Mouse (Mus musculus) thymus, postnatal 10 days (tissue): ENCODE data around the gene Fam83e.

Experiments
- DNase-seq, 2 experiments: peaks; one replicate each; pipeline ENCODE4 v3.0.0; 2021; ENCODE audit warnings: low spot score in 2 of 2

The Fam83e gene

GRCm38 (mm10) chr7:45720413-45721233, at the start of gene Fam83e:
Gene Fam83e (plus strand): TSS chr7:45721212.
- peak in 1 of 2 experiments; percentile 11 for DNase-seq

- no peak for DNase-seq
Observed at GRCm38 (mm10) chr7:45677627-45678295, 43.3 kb upstream of the Fam83e start.

GRCm38 (mm10) chr7:45678513-45678912, 42.5 kb upstream of the Fam83e start:
- DNase-seq: no peak

GRCm38 (mm10) chr7:45679966-45680621, 40.9 kb upstream of the Fam83e start:
- no peak for DNase-seq

- DNase-seq: no peak
Observed at GRCm38 (mm10) chr7:45681046-45681736, 39.8 kb upstream of the Fam83e start.

GRCm38 (mm10) chr7:45682144-45683126, 38.6 kb upstream of the Fam83e start:
- DNase-seq: peak; percentile 78 to 93

- peak in 1 of 2 experiments; percentile 13 for DNase-seq
Observed at GRCm38 (mm10) chr7:45683396-45684050, 37.5 kb upstream of the Fam83e start, which contains the start of gene Ntn5. Gene Ntn5 (plus strand): TSS chr7:45684022.

GRCm38 (mm10) chr7:45685811-45686210, 35.2 kb upstream of the Fam83e start:
- DNase-seq: no peak

GRCm38 (mm10) chr7:45686841-45687240, 34.2 kb upstream of the Fam83e start:
- no peak for DNase-seq

- DNase-seq: no peak
Observed at GRCm38 (mm10) chr7:45689099-45689498, 31.9 kb upstream of the Fam83e start.

- no peak for DNase-seq
Observed at GRCm38 (mm10) chr7:45689800-45690199, 31.2 kb upstream of the Fam83e start.

GRCm38 (mm10) chr7:45692364-45692763, 28.6 kb upstream of the Fam83e start:
- DNase-seq: no peak

- DNase-seq: no peak
Observed at GRCm38 (mm10) chr7:45693921-45694591, 27.0 kb upstream of the Fam83e start, which contains the start of gene Sec1. Gene Sec1 (minus strand): TSS chr7:45694402.

- peak in 1 of 2 experiments; percentile 32 for DNase-seq
Observed at GRCm38 (mm10) chr7:45695098-45695497, 25.9 kb upstream of the Fam83e start.

- DNase-seq: no peak
Observed at GRCm38 (mm10) chr7:45697894-45698293, 23.1 kb upstream of the Fam83e start.

GRCm38 (mm10) chr7:45699523-45700141, 21.4 kb upstream of the Fam83e start, which contains the start of gene Car11:
Gene Car11 (plus strand): TSS chr7:45699843.
- DNase-seq: no peak

GRCm38 (mm10) chr7:45700301-45701015, 20.6 kb upstream of the Fam83e start:
- DNase-seq: peak; percentile 56 to 66

GRCm38 (mm10) chr7:45701072-45701471, 19.9 kb upstream of the Fam83e start:
- DNase-seq: no peak
